Mouse (Mus musculus): ENCODE data around the gene Tril. TPM values are rescaled to one million over a fixed set of nuclear protein-coding genes. Genes with fewer than 3 reads are reported as not detected.

Tril gene
- not detected in 2 replicates for polyA plus RNA-seq (2012; ENCODE audit: insufficient read depth, low replicate concordance)

GRCm38 (mm10) chr6:53820486-53820985, at the start of gene Tril:
Gene Tril (minus strand): TSS chr6:53820830.
- H3K27me3 ChIP-seq (replicated peaks), result peaks cover 90% of the 10 kb centered on the region
- TF ChIP-seq FLI1 (IDR thresholded peaks at IDR 0.05; ENCODE audit: low read length), result no peak
- no peak for TF ChIP-seq GATA1 (IDR thresholded peaks at IDR 0.05; ENCODE audit: borderline replicate concordance, low read length)

GRCm38 (mm10) chr6:53863011-53863410, 42.4 kb upstream of the Tril start:
- Histone ChIP-seq H3K4me1 (peaks cover 4% of the 10 kb centered on the region; the same call in 1 of the 2 replicates), H3K4me3 (replicated peaks) (no peak overlapping the region), H3K36me3 (replicated peaks; ENCODE audit: low read length) (no peaks in the 10 kb centered on the region), H3K9me3 (no peaks in the 10 kb centered on the region), H3K27me3 (replicated peaks) (peaks cover 18% of the 10 kb centered on the region)
- TF ChIP-seq GATA1 (IDR thresholded peaks at IDR 0.05; ENCODE audit: borderline replicate concordance, low read length), result no peak
- no peak for TF ChIP-seq FLI1 (IDR thresholded peaks at IDR 0.05; ENCODE audit: low read length)

More at GRCm38 (mm10) chr6:53820486-53820985, at the start of gene Tril:
- Histone ChIP-seq H3K9me3 (peaks cover 11% of the 10 kb centered on the region; the same call in 1 of the 2 replicates), H3K36me3 (replicated peaks; ENCODE audit: low read length) (no peaks in the 10 kb centered on the region), H3K4me1 (peaks cover 37% of the 10 kb centered on the region), H3K4me3 (replicated peaks) (peak within 1 kb of the TSS; percentile 42)

GRCm38 (mm10) chr6:53859106-53859505, 38.5 kb upstream of the Tril start:
- Histone ChIP-seq H3K4me1 (peaks cover 4% of the 10 kb centered on the region; the same call in 1 of the 2 replicates), H3K36me3 (replicated peaks; ENCODE audit: low read length) (no peaks in the 10 kb centered on the region), H3K9me3 (no peaks in the 10 kb centered on the region), H3K27me3 (replicated peaks) (peaks cover 16% of the 10 kb centered on the region), H3K4me3 (replicated peaks) (no peak overlapping the region)
- no peak for TF ChIP-seq GATA1 (IDR thresholded peaks at IDR 0.05; ENCODE audit: borderline replicate concordance, low read length)
- no peak for TF ChIP-seq FLI1 (IDR thresholded peaks at IDR 0.05; ENCODE audit: low read length)

- H3K4me3 ChIP-seq (replicated peaks), result no peak overlapping the region
- peaks cover 4% of the 10 kb centered on the region; the same call in 1 of the 2 replicates for H3K4me1 ChIP-seq
- H3K27me3 ChIP-seq (replicated peaks), result peaks cover 19% of the 10 kb centered on the region
- H3K36me3 ChIP-seq (replicated peaks; ENCODE audit: low read length), result no peaks in the 10 kb centered on the region
- no peaks in the 10 kb centered on the region for H3K9me3 ChIP-seq
- no peak for TF ChIP-seq FLI1 (IDR thresholded peaks at IDR 0.05; ENCODE audit: low read length)
- no peak for TF ChIP-seq GATA1 (IDR thresholded peaks at IDR 0.05; ENCODE audit: borderline replicate concordance, low read length)
Observed at GRCm38 (mm10) chr6:53857822-53858221, 37.2 kb upstream of the Tril start.

- no peaks in the 10 kb centered on the region for H3K9me3 ChIP-seq
- no peak overlapping the region for H3K4me3 ChIP-seq (replicated peaks)
- H3K36me3 ChIP-seq (replicated peaks; ENCODE audit: low read length), result no peaks in the 10 kb centered on the region
- H3K27me3 ChIP-seq (replicated peaks), result peaks cover 21% of the 10 kb centered on the region
- peaks cover 4% of the 10 kb centered on the region; the same call in 1 of the 2 replicates for H3K4me1 ChIP-seq
- TF ChIP-seq GATA1 (IDR thresholded peaks at IDR 0.05; ENCODE audit: borderline replicate concordance, low read length), result no peak
- no peak for TF ChIP-seq FLI1 (IDR thresholded peaks at IDR 0.05; ENCODE audit: low read length)
Observed at GRCm38 (mm10) chr6:53856775-53857174, 36.1 kb upstream of the Tril start.

- Histone ChIP-seq H3K9me3 (no peaks in the 10 kb centered on the region), H3K36me3 (replicated peaks; ENCODE audit: low read length) (no peaks in the 10 kb centered on the region), H3K4me1 (peaks cover 4% of the 10 kb centered on the region; the same call in 1 of the 2 replicates), H3K4me3 (replicated peaks) (no peak overlapping the region), H3K27me3 (replicated peaks) (peaks cover 18% of the 10 kb centered on the region)
- TF ChIP-seq FLI1 (IDR thresholded peaks at IDR 0.05; ENCODE audit: low read length) (no peak), GATA1 (IDR thresholded peaks at IDR 0.05; ENCODE audit: borderline replicate concordance, low read length) (no peak)
Observed at GRCm38 (mm10) chr6:53854971-53855856, 34.6 kb upstream of the Tril start.

GRCm38 (mm10) chr6:53854226-53854625, 33.6 kb upstream of the Tril start:
- no peak for TF ChIP-seq GATA1 (IDR thresholded peaks at IDR 0.05; ENCODE audit: borderline replicate concordance, low read length)
- TF ChIP-seq FLI1 (IDR thresholded peaks at IDR 0.05; ENCODE audit: low read length), result no peak
- Histone ChIP-seq H3K36me3 (replicated peaks; ENCODE audit: low read length) (no peaks in the 10 kb centered on the region), H3K4me1 (peaks cover 3% of the 10 kb centered on the region; the same call in 1 of the 2 replicates), H3K9me3 (no peaks in the 10 kb centered on the region), H3K4me3 (replicated peaks) (no peak overlapping the region), H3K27me3 (replicated peaks) (peaks cover 17% of the 10 kb centered on the region)

GRCm38 (mm10) chr6:53853546-53853945, 32.9 kb upstream of the Tril start:
- Histone ChIP-seq H3K9me3 (no peaks in the 10 kb centered on the region), H3K27me3 (replicated peaks) (peaks cover 16% of the 10 kb centered on the region), H3K36me3 (replicated peaks; ENCODE audit: low read length) (no peaks in the 10 kb centered on the region), H3K4me3 (replicated peaks) (no peak overlapping the region), H3K4me1 (no peaks in the 10 kb centered on the region)
- no peak for TF ChIP-seq GATA1 (IDR thresholded peaks at IDR 0.05; ENCODE audit: borderline replicate concordance, low read length)
- no peak for TF ChIP-seq FLI1 (IDR thresholded peaks at IDR 0.05; ENCODE audit: low read length)

- no peaks in the 10 kb centered on the region for H3K9me3 ChIP-seq
- H3K4me3 ChIP-seq (replicated peaks), result no peak overlapping the region
- H3K27me3 ChIP-seq (replicated peaks), result peaks cover 7% of the 10 kb centered on the region
- H3K36me3 ChIP-seq (replicated peaks; ENCODE audit: low read length), result no peaks in the 10 kb centered on the region
- H3K4me1 ChIP-seq, result no peaks in the 10 kb centered on the region
- TF ChIP-seq GATA1 (IDR thresholded peaks at IDR 0.05; ENCODE audit: borderline replicate concordance, low read length) (no peak), FLI1 (IDR thresholded peaks at IDR 0.05; ENCODE audit: low read length) (no peak)
Observed at GRCm38 (mm10) chr6:53844626-53845025, 24.0 kb upstream of the Tril start.

- Histone ChIP-seq H3K27me3 (replicated peaks) (peaks cover 61% of the 10 kb centered on the region), H3K4me3 (replicated peaks) (no peak overlapping the region), H3K9me3 (peaks cover 3% of the 10 kb centered on the region), H3K4me1 (peaks cover 6% of the 10 kb centered on the region), H3K36me3 (replicated peaks; ENCODE audit: low read length) (no peaks in the 10 kb centered on the region)
- TF ChIP-seq GATA1 (IDR thresholded peaks at IDR 0.05; ENCODE audit: borderline replicate concordance, low read length), result no peak
- TF ChIP-seq FLI1 (IDR thresholded peaks at IDR 0.05; ENCODE audit: low read length), result no peak
Observed at GRCm38 (mm10) chr6:53825213-53825612, 4.6 kb upstream of the Tril start.

All from megakaryocyte, embryonic 14.5 days (primary cell).